Mouse (Mus musculus) C2C12 (cell line): ENCODE measurements around the gene Esyt2.

ENCODE experiments used
- CEBPB ChIP-seq: IDR thresholded peaks from one replicate; pipeline ENCODE4 v1.6.1; 2011; ENCODE audit warnings: low read depth, mild to moderate bottlenecking, control low read depth, moderate library complexity
- CTCF ChIP-seq: IDR thresholded peaks from one replicate; pipeline ENCODE4 v1.5.1; 2011; ENCODE audit not compliant: control insufficient read depth, insufficient read depth, insufficient read length
- FOSL1 ChIP-seq: IDR thresholded peaks from one replicate; pipeline ENCODE4 v1.8.0; 2011; ENCODE audit warnings: mild to moderate bottlenecking, low read length; ENCODE audit not compliant: poor library complexity, insufficient read depth, severe bottlenecking
- MAX ChIP-seq: IDR thresholded peaks from one replicate; pipeline ENCODE4 v1.6.1; 2011; ENCODE audit warnings: mild to moderate bottlenecking, control low read depth
- MYOD1 ChIP-seq: IDR thresholded peaks from one replicate; pipeline ENCODE4 v1.6.1; 2011; ENCODE audit warnings: low read depth; ENCODE audit not compliant: control insufficient read depth, insufficient read length
- MYOG ChIP-seq: IDR thresholded peaks from one replicate; pipeline ENCODE4 v1.6.1; 2011; ENCODE audit not compliant: control insufficient read depth, insufficient read length; ENCODE audit errors: extremely low read depth
- USF1 ChIP-seq: IDR thresholded peaks from one replicate; pipeline ENCODE4 v1.6.1; 2011; ENCODE audit warnings: low read depth, mild to moderate bottlenecking, control low read depth, moderate library complexity

GRCm38 (mm10) chr12:116352404-116352803 is 71.4 kb downstream of the Esyt2 start:
- TF ChIP-seq USF1 (no peak), CEBPB (no peak), CTCF (no peak), MAX (no peak), MYOG (no peak), MYOD1 (no peak), FOSL1 (no peak)
